Mouse (Mus musculus): ENCODE results near the gene P2rx5.

GRCm38 (mm10) chr11:73144261-73144681 lies 15.9 kb upstream of the P2rx5 start:
- TF ChIP-seq CTCF (IDR thresholded peaks at IDR 0.05; ENCODE audit: control insufficient read depth, insufficient read depth, insufficient read length) (no peak), MAX (IDR thresholded peaks at IDR 0.05) (no peak), USF1 (IDR thresholded peaks at IDR 0.05; ENCODE audit: low read depth) (no peak), MYOG (IDR thresholded peaks at IDR 0.05; ENCODE audit: control insufficient read depth, extremely low read depth, insufficient read length) (no peak), CEBPB (IDR thresholded peaks at IDR 0.05; ENCODE audit: low read depth) (no peak)
